Mouse (Mus musculus) kidney, postnatal 0 days (tissue): ENCODE data around the gene Nodal. TPM values are rescaled to one million over a fixed set of nuclear protein-coding genes. Genes with fewer than 3 reads are reported as not detected.

Experiments used
- ATAC-seq: fragments of 200-750 bp; cut with Nextera tagmentation; replicated peaks from 2 replicates; pipeline ENCODE4 v1.8.0; 2017; ENCODE audit warnings: low read depth, moderate number of reproducible peaks, moderate TSS enrichment, moderate library complexity; ENCODE audit not compliant: low FRiP score
- DNase-seq: peaks from one replicate; pipeline ENCODE4 v3.0.0-alpha.2; 2016; ENCODE audit warnings: low spot score
- H3K27ac ChIP-seq: fragments of 300-500 bp; sonication (generic); 2 replicates; pipeline ENCODE4 v1.5.1; 2014; ENCODE audit warnings: mild to moderate bottlenecking
- H3K27me3 ChIP-seq: fragments of 300-500 bp; sonication (generic); 2 replicates; pipeline ENCODE4 v1.6.1; 2014; ENCODE audit warnings: low read length, mixed read lengths; ENCODE audit not compliant: insufficient read depth
- H3K36me3 ChIP-seq: fragments of 300-500 bp; sonication (generic); 2 replicates; pipeline ENCODE4 v1.6.1; 2014; ENCODE audit warnings: low read length, mixed read lengths; ENCODE audit not compliant: insufficient read depth
- H3K4me1 ChIP-seq: fragments of 300-500 bp; sonication (generic); replicated peaks from 2 replicates; pipeline ENCODE4 v1.6.1; 2014; ENCODE audit warnings: antibody characterized with exemption, low read length, mixed read lengths; ENCODE audit not compliant: insufficient read depth
- H3K4me2 ChIP-seq: fragments of 300-500 bp; sonication (generic); 2 replicates; pipeline ENCODE4 v1.6.1; 2014; ENCODE audit warnings: mild to moderate bottlenecking, low read length, moderate library complexity, mixed read lengths
- H3K4me3 ChIP-seq: fragments of 300-500 bp; sonication (generic); replicated peaks from 2 replicates; pipeline ENCODE4 v1.5.1; 2014; ENCODE audit warnings: low read depth, low read length
- H3K9ac ChIP-seq: fragments of 300-500 bp; sonication (generic); 2 replicates; pipeline ENCODE4 v1.6.1; 2014; ENCODE audit warnings: low read depth, low read length
- H3K9me3 ChIP-seq: fragments of 300-500 bp; sonication (generic); replicated peaks from 2 replicates; pipeline ENCODE4 v1.6.1; 2016; ENCODE audit warnings: low read length, inconsistent platforms, mixed read lengths
- CTCF ChIP-seq: IDR thresholded peaks from 2 replicates; pipeline ENCODE4 v1.5.1; 2016; ENCODE audit warnings: antibody characterized with exemption, low read depth, mild to moderate bottlenecking, moderate library complexity
- WGBS: fragments of 180-500 bp; shearing (Covaris S2); extraction: QIAGEN DNeasy Blood & Tissue Kit; methylation state at CpG from one replicate; pipeline ENCODE4 v1.1.7; 2014; 5-methylcytosine and 5-hydroxymethylcytosine counted together
- polyA plus RNA-seq: library from polyadenylated mRNA; unstranded; fragments of >200 nt; fragmentation: Nextera tagmentation; extraction: Ambion mirVana; gene quantifications from 2 replicates; pipeline ENCODE4 v1.2.1, GENCODE M21; 2015

Gene Nodal
- polyA plus RNA-seq, 1 experiment from 2014 or later = 0.36 TPM

- no peaks in the 10 kb centered on the region for H3K36me3 ChIP-seq
- WGBS = 2% methylated on average over 8 of the region's 8 CpGs
- peak overlapping the region; percentile 76; the same call in 1 of the 2 replicates for H3K27ac ChIP-seq
- no peaks in the 10 kb centered on the region for H3K9me3 ChIP-seq
- ATAC-seq (no peak), DNase-seq (no peak)
- TF ChIP-seq CTCF = no peak
- H3K9ac ChIP-seq = peak overlapping the region; percentile 71
- H3K27me3 ChIP-seq = no peaks in the 10 kb centered on the region
- peaks cover 26% of the 10 kb centered on the region; the same call in 1 of the 2 replicates for H3K4me1 ChIP-seq
- H3K4me2 ChIP-seq = peak overlapping the region; percentile 87
- H3K4me3 ChIP-seq = peak overlapping the region; percentile 60
Measured at GRCm38 (mm10) chr10:61382281-61382731, 35.5 kb upstream of the Nodal start.

GRCm38 (mm10) chr10:61383021-61383714 is 34.6 kb upstream of the Nodal start, which contains the start of gene Pald1:
Gene Pald1 (minus strand): TSS chr10:61383530.
- H3K4me3 ChIP-seq = peak within 1 kb of the TSS; percentile 60
- H3K9ac ChIP-seq = peak within 1 kb of the TSS; percentile 71
- no peak for TF ChIP-seq CTCF
- DNase-seq (peak; percentile 88), ATAC-seq (peak; percentile 84)
- WGBS = under 1% methylated on average over 60 of the region's 60 CpGs
- H3K4me2 ChIP-seq = peak within 1 kb of the TSS; percentile 87
- peaks cover 20% of the 10 kb centered on the region; the same call in 1 of the 2 replicates for H3K4me1 ChIP-seq
- H3K27me3 ChIP-seq = no peaks in the 10 kb centered on the region
- H3K27ac ChIP-seq = peak within 1 kb of the TSS; percentile 76
- no peaks in the 10 kb centered on the region for H3K9me3 ChIP-seq
- H3K36me3 ChIP-seq = no peaks in the 10 kb centered on the region

GRCm38 (mm10) chr10:61383715-61384047 is 34.1 kb upstream of the Nodal start:
- Histone ChIP-seq H3K9me3 (no peaks in the 10 kb centered on the region), H3K36me3 (no peaks in the 10 kb centered on the region), H3K9ac (peak overlapping the region; percentile 71), H3K4me1 (peaks cover 19% of the 10 kb centered on the region; the same call in 1 of the 2 replicates), H3K27me3 (no peaks in the 10 kb centered on the region), H3K27ac (0 out of 2 replicates have a peak overlapping the region, but pooled peaks have one; percentile 8), H3K4me2 (peak overlapping the region; percentile 87), H3K4me3 (peak overlapping the region; percentile 60)
- ATAC-seq (no peak; the same call in 1 of the 2 replicates), DNase-seq (no peak)
- TF ChIP-seq CTCF = no peak
- WGBS = 4% methylated on average over 11 of the region's 11 CpGs

GRCm38 (mm10) chr10:61385174-61385573 is 32.6 kb upstream of the Nodal start:
- no peak overlapping the region for H3K9ac ChIP-seq
- no peaks in the 10 kb centered on the region for H3K36me3 ChIP-seq
- ATAC-seq (no peak), DNase-seq (no peak)
- no peak for TF ChIP-seq CTCF
- 83% methylated on average over 6 of the region's 6 CpGs for WGBS
- no peak overlapping the region for H3K4me3 ChIP-seq
- H3K27ac ChIP-seq = no peak overlapping the region
- H3K4me1 ChIP-seq = peaks cover 16% of the 10 kb centered on the region; the same call in 1 of the 2 replicates
- H3K4me2 ChIP-seq = no peak overlapping the region
- H3K9me3 ChIP-seq = no peaks in the 10 kb centered on the region
- no peaks in the 10 kb centered on the region for H3K27me3 ChIP-seq

- Histone ChIP-seq H3K36me3 (no peaks in the 10 kb centered on the region), H3K4me2 (no peak overlapping the region), H3K27ac (no peak overlapping the region), H3K9ac (no peak overlapping the region), H3K4me3 (no peak overlapping the region), H3K27me3 (no peaks in the 10 kb centered on the region), H3K9me3 (no peaks in the 10 kb centered on the region), H3K4me1 (peaks cover 7% of the 10 kb centered on the region; the same call in 1 of the 2 replicates)
- 39% methylated on average over 6 of the region's 6 CpGs for WGBS
- ATAC-seq = no peak
- no peak for TF ChIP-seq CTCF
- no peak for DNase-seq
Measured at GRCm38 (mm10) chr10:61386284-61386683, 31.5 kb upstream of the Nodal start.

- no peak overlapping the region for H3K27ac ChIP-seq
- H3K27me3 ChIP-seq = no peaks in the 10 kb centered on the region
- 72% methylated on average over 5 of the region's 5 CpGs for WGBS
- TF ChIP-seq CTCF = no peak
- H3K36me3 ChIP-seq = no peaks in the 10 kb centered on the region
- no peak overlapping the region for H3K9ac ChIP-seq
- ATAC-seq = no peak
- H3K4me3 ChIP-seq = no peak overlapping the region
- H3K4me2 ChIP-seq = no peak overlapping the region
- no peak for DNase-seq
- H3K4me1 ChIP-seq = peaks cover 8% of the 10 kb centered on the region; the same call in 1 of the 2 replicates
- no peaks in the 10 kb centered on the region for H3K9me3 ChIP-seq
Measured at GRCm38 (mm10) chr10:61389020-61389419, 28.8 kb upstream of the Nodal start.
